26 mouse cellular contexts compared by ENCODE assay signal in the genomic region with DNA sequence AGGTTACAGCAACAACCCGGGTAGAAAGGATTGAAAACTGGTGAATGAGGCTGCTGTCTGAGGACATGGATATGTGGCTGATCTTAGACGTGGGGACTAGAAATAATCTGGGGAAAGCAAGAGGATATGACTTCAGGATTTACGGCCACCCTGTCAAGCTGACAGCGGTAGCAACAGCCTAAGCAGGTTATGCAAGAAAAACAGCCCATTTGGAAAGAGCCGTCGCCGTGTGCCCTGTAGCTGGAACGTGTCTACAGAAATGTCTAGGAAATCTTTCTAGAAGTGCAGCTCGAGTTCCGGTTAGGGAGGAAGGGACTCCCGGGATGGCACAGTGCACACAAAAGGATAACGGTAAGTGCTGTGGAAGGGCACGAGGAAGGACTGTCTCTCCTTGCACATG. TPM values are rescaled to one million over a fixed set of nuclear protein-coding genes. Genes with fewer than 3 reads are reported as not detected.
A peak's percentile ranks its signal among the peaks of the same experiment; 100 is the strongest.
DNase-seq lines count a peak whose midpoint lies in the region; ATAC-seq and TF ChIP-seq lines count a peak whose summit lies in the region.
"Had no signal": no experiment of that assay in that cellular context is flagged by ENCODE, and none has a peak within 500 bp of the region (broad histone marks: within the 10 kb centered on the region; RNA-seq: fewer than 3 reads in every experiment).

No protein-coding gene starts in this region.

- DNase-seq in limb, embryonic 14.5 days (ENCODE audit: low spot score) = peak; percentile 33
- no peak for DNase-seq in limb, embryonic 10.5 days (ENCODE audit: low spot score)
- peak; percentile 37 for DNase-seq in fat pad, adult 2 months (ENCODE audit: extremely low read depth, low read depth, low spot score)
- no peak for DNase-seq in cerebellum, adult 9-11 months
- DNase-seq: adrenal gland, postnatal 10 days; adrenal gland, postnatal 36 days; cerebellum, adult 18-20 months; cerebellum, adult 9-10 months; cerebellum, postnatal 25 days; embryo, embryonic 11 days; gastrocnemius, adult 2 months; gastrocnemius, postnatal 14 days; heart, postnatal 4 days had no signal

- ATAC-seq in limb, embryonic 14.5 days (ENCODE audit: low FRiP score, low read depth) = no peak
- ATAC-seq in megakaryocyte, adult 5-6 weeks (ENCODE audit: poor library complexity, severe bottlenecking) = peak; percentile 43
- no peak for ATAC-seq in neural tube, embryonic 15.5 days (ENCODE audit: low FRiP score)
- ATAC-seq in intestine, postnatal 0 days = no peak
- no peak for ATAC-seq in hindbrain, embryonic 16.5 days
- ATAC-seq: activated CD4-positive, CD25-positive, alpha-beta regulatory T cell, adult 4 months; forebrain, embryonic 13.5 days; forebrain, embryonic 16.5 days had no signal

- no peaks in the 10 kb centered on the region for H3K9me3 ChIP-seq in limb, embryonic 14.5 days (ENCODE audit: control insufficient read depth, low read length)
- no peaks in the 10 kb centered on the region for H3K9me3 ChIP-seq in limb, embryonic 10.5 days (replicated peaks)
- no peaks in the 10 kb centered on the region for H3K9me3 ChIP-seq in neural tube, embryonic 15.5 days (replicated peaks)
- no peaks in the 10 kb centered on the region for H3K9me3 ChIP-seq in intestine, postnatal 0 days (ENCODE audit: control insufficient read depth)
- H3K9me3 ChIP-seq in hindbrain, embryonic 16.5 days (ENCODE audit: control insufficient read depth, low read length) = no peaks in the 10 kb centered on the region
- H3K9me3 ChIP-seq: embryonic facial prominence, embryonic 10.5 days; embryonic facial prominence, embryonic 13.5 days; forebrain, embryonic 13.5 days had no signal

- H3K27ac ChIP-seq in limb, embryonic 14.5 days (replicated peaks; ENCODE audit: low read depth, low read length) = no peak overlapping the region
- no peak overlapping the region for H3K27ac ChIP-seq in limb, embryonic 10.5 days
- peak overlapping the region; percentile 33; the same call in 1 of the 2 replicates for H3K27ac ChIP-seq in neural tube, embryonic 15.5 days (replicated peaks)
- H3K27ac ChIP-seq in intestine, postnatal 0 days (ENCODE audit: low read depth, low read length) = no peak overlapping the region
- no peak overlapping the region for H3K27ac ChIP-seq in hindbrain, embryonic 16.5 days (ENCODE audit: low read depth, low read length)
- H3K27ac ChIP-seq: embryonic facial prominence, embryonic 10.5 days; embryonic facial prominence, embryonic 13.5 days; forebrain, embryonic 10.5 days; forebrain, embryonic 13.5 days; gastrocnemius, adult 2 months had no signal

- H3K4me3 ChIP-seq in limb, embryonic 14.5 days (replicated peaks; ENCODE audit: low read length) = no peak overlapping the region
- no peak overlapping the region for H3K4me3 ChIP-seq in limb, embryonic 10.5 days
- H3K4me3 ChIP-seq in neural tube, embryonic 15.5 days (replicated peaks) = no peak overlapping the region
- no peak overlapping the region for H3K4me3 ChIP-seq in intestine, postnatal 0 days (ENCODE audit: low read depth, low read length)
- no peak overlapping the region for H3K4me3 ChIP-seq in hindbrain, embryonic 16.5 days (ENCODE audit: low read length)
- H3K4me3 ChIP-seq: embryonic facial prominence, embryonic 10.5 days; embryonic facial prominence, embryonic 13.5 days; erythroblast, embryonic 14.5 days; forebrain, embryonic 10.5 days; forebrain, embryonic 13.5 days; gastrocnemius, adult 2 months had no signal

- no peak overlapping the region for H3K9ac ChIP-seq in limb, embryonic 14.5 days (ENCODE audit: low read depth, low read length, severe bottlenecking)
- no peak overlapping the region for H3K9ac ChIP-seq in neural tube, embryonic 15.5 days (replicated peaks)
- H3K9ac ChIP-seq in intestine, postnatal 0 days (ENCODE audit: low read depth, low read length) = no peak overlapping the region
- no peak overlapping the region for H3K9ac ChIP-seq in hindbrain, embryonic 16.5 days (ENCODE audit: low read depth, low read length)
- H3K9ac ChIP-seq: embryonic facial prominence, embryonic 13.5 days; forebrain, embryonic 13.5 days; hindbrain, embryonic 14.5 days had no signal

- TF ChIP-seq CTCF in intestine, postnatal 0 days (IDR thresholded peaks at IDR 0.05; ENCODE audit: low read depth) = no peak

- no peak overlapping the region for H3K4me2 ChIP-seq in limb, embryonic 14.5 days (replicated peaks; ENCODE audit: low read depth, low read length, severe bottlenecking)
- H3K4me2 ChIP-seq in neural tube, embryonic 15.5 days = no peak overlapping the region
- no peak overlapping the region for H3K4me2 ChIP-seq in intestine, postnatal 0 days (replicated peaks; ENCODE audit: low read depth)
- no peak overlapping the region for H3K4me2 ChIP-seq in hindbrain, embryonic 16.5 days (ENCODE audit: low read length)
- H3K4me2 ChIP-seq: embryonic facial prominence, embryonic 13.5 days; forebrain, embryonic 13.5 days; heart, embryonic 11.5 days; hindbrain, embryonic 14.5 days had no signal

- H3K4me1 ChIP-seq in limb, embryonic 14.5 days (ENCODE audit: control insufficient read depth, insufficient read depth, low read length) = peaks cover 8% of the 10 kb centered on the region; the same call in 1 of the 2 replicates
- peaks cover 8% of the 10 kb centered on the region for H3K4me1 ChIP-seq in limb, embryonic 10.5 days
- H3K4me1 ChIP-seq in neural tube, embryonic 15.5 days = peaks cover 25% of the 10 kb centered on the region
- H3K4me1 ChIP-seq in intestine, postnatal 0 days (replicated peaks; ENCODE audit: control insufficient read depth, insufficient read depth, low read length) = no peaks in the 10 kb centered on the region
- H3K4me1 ChIP-seq in hindbrain, embryonic 16.5 days (ENCODE audit: control insufficient read depth, insufficient read depth, low read depth, low read length) = peaks cover 12% of the 10 kb centered on the region

- H3K36me3 ChIP-seq in limb, embryonic 14.5 days (ENCODE audit: control insufficient read depth, insufficient read depth, low read length) = no peaks in the 10 kb centered on the region
- H3K36me3 ChIP-seq in limb, embryonic 10.5 days = no peaks in the 10 kb centered on the region
- no peaks in the 10 kb centered on the region for H3K36me3 ChIP-seq in neural tube, embryonic 15.5 days
- H3K36me3 ChIP-seq in intestine, postnatal 0 days (ENCODE audit: control insufficient read depth, insufficient read depth) = no peaks in the 10 kb centered on the region
- no peaks in the 10 kb centered on the region for H3K36me3 ChIP-seq in hindbrain, embryonic 16.5 days (ENCODE audit: control insufficient read depth, insufficient read depth, low read length)
- H3K36me3 ChIP-seq: embryonic facial prominence, embryonic 10.5 days; embryonic facial prominence, embryonic 13.5 days; forebrain, embryonic 10.5 days had no signal

- 56% methylated on average over 13 of the region's 13 CpGs for WGBS in limb, embryonic 14.5 days
- WGBS in limb, embryonic 10.5 days = 78% methylated on average over 13 of the region's 13 CpGs
- WGBS in neural tube, embryonic 15.5 days = 72% methylated on average over 13 of the region's 13 CpGs
- WGBS in intestine, postnatal 0 days = 42% methylated on average over 13 of the region's 13 CpGs
- WGBS in hindbrain, embryonic 16.5 days = 82% methylated on average over 13 of the region's 13 CpGs

- no peaks in the 10 kb centered on the region for H3K27me3 ChIP-seq in limb, embryonic 14.5 days (ENCODE audit: control insufficient read depth, insufficient read depth, low read length)
- H3K27me3 ChIP-seq in limb, embryonic 10.5 days (ENCODE audit: low read depth, poor library complexity, severe bottlenecking) = no peaks in the 10 kb centered on the region
- no peaks in the 10 kb centered on the region for H3K27me3 ChIP-seq in neural tube, embryonic 15.5 days (replicated peaks)
- no peaks in the 10 kb centered on the region for H3K27me3 ChIP-seq in intestine, postnatal 0 days (replicated peaks; ENCODE audit: control insufficient read depth, insufficient read depth, low read length)
- no peaks in the 10 kb centered on the region for H3K27me3 ChIP-seq in hindbrain, embryonic 16.5 days (replicated peaks; ENCODE audit: control insufficient read depth, insufficient read depth, low read length)
- H3K27me3 ChIP-seq: embryonic facial prominence, embryonic 13.5 days; forebrain, embryonic 13.5 days had no signal

- no peak for TF ChIP-seq POLR2A in limb, embryonic 14.5 days (IDR thresholded peaks at IDR 0.05; ENCODE audit: borderline replicate concordance, extremely low read depth, insufficient read depth, insufficient read length)

RNA-seq across cellular contexts. Expression of a gene that starts 28.3 kb away (rescaled TPM):
- polyA plus RNA-seq in limb, embryonic 14.5 days (2012; rRNA removed) = 6.0 and 6.1 TPM in 2 replicates
- 2.1 and 3.3 TPM in 2 replicates for polyA plus RNA-seq in limb, embryonic 14.5 days (2014; fragmentation: Nextera tagmentation; extraction: Ambion mirVana)
- 2.1 and 4.2 TPM in 2 replicates for polyA plus RNA-seq in limb, embryonic 10.5 days (2016; fragmentation: Nextera tagmentation; extraction: Ambion mirVana)
- total RNA-seq in megakaryocyte, adult 5-6 weeks (2015) = 0.09 TPM in 1 of 2 replicates, not detected in the other
- not detected in 2 replicates for total RNA-seq in megakaryocyte, adult 5-6 weeks (2017)
- polyA plus RNA-seq in neural tube, embryonic 15.5 days (2015; fragmentation: Nextera tagmentation; extraction: Ambion mirVana) = 12.3 and 12.6 TPM in 2 replicates
- 2.6 and 2.8 TPM in 2 replicates for polyA plus RNA-seq in intestine, postnatal 0 days (2015; fragmentation: Nextera tagmentation; extraction: Ambion mirVana)
- 14.5 and 15.6 TPM in 2 replicates for polyA plus RNA-seq in hindbrain, embryonic 16.5 days (2015; fragmentation: Nextera tagmentation; extraction: Ambion mirVana)
- polyA plus RNA-seq: erythroblast, embryonic 14.5 days had no signal

RNA-seq across cellular contexts. Expression of a gene that starts 36.4 kb away (rescaled TPM):
- 24.8 and 28.7 TPM in 2 replicates for polyA plus RNA-seq in limb, embryonic 14.5 days (2012; rRNA removed)
- polyA plus RNA-seq in limb, embryonic 14.5 days (2014; fragmentation: Nextera tagmentation; extraction: Ambion mirVana) = 26.2 and 28.3 TPM in 2 replicates
- polyA plus RNA-seq in limb, embryonic 10.5 days (2016; fragmentation: Nextera tagmentation; extraction: Ambion mirVana) = 20.1 and 20.6 TPM in 2 replicates
- total RNA-seq in megakaryocyte, adult 5-6 weeks (2015) = 59.5 and 61.2 TPM in 2 replicates
- total RNA-seq in megakaryocyte, adult 5-6 weeks (2017) = 54.2 and 57.3 TPM in 2 replicates
- polyA plus RNA-seq in neural tube, embryonic 15.5 days (2015; fragmentation: Nextera tagmentation; extraction: Ambion mirVana) = 16.8 and 20.2 TPM in 2 replicates
- 81.7 and 86.9 TPM in 2 replicates for polyA plus RNA-seq in intestine, postnatal 0 days (2015; fragmentation: Nextera tagmentation; extraction: Ambion mirVana)
- polyA plus RNA-seq in hindbrain, embryonic 16.5 days (2015; fragmentation: Nextera tagmentation; extraction: Ambion mirVana) = 20.5 and 21.3 TPM in 2 replicates

Comparison
In these comparisons a context has a peak if more than half of its experiments do, and no peak if none do; other contexts are left out.
1. DNase-seq: peak in limb, embryonic 14.5 days (single experiment) and fat pad, adult 2 months (single experiment); none in limb, embryonic 10.5 days (single experiment) and cerebellum, adult 9-11 months (single experiment).